Mouse (Mus musculus): Measurements from ENCODE around the gene Agbl3.

The Agbl3 gene

GRCm38 (mm10) chr6:34797887-34798286 lies 17.7 kb downstream of the Agbl3 start:
- DNase-seq: no peak

- DNase-seq: no peak
Observed at GRCm38 (mm10) chr6:34805582-34805981, 25.4 kb downstream of the Agbl3 start.

- DNase-seq: no peak
Observed at GRCm38 (mm10) chr6:34810651-34811050, 30.4 kb downstream of the Agbl3 start.

- no peak for DNase-seq
Observed at GRCm38 (mm10) chr6:34824406-34824805, 44.2 kb downstream of the Agbl3 start.

GRCm38 (mm10) chr6:34832352-34832751 lies 52.1 kb downstream of the Agbl3 start:
- DNase-seq: no peak

- DNase-seq: peak; percentile 49
Observed at GRCm38 (mm10) chr6:34861546-34862053, 81.4 kb downstream of the Agbl3 start.

GRCm38 (mm10) chr6:34862381-34862780 lies 82.1 kb downstream of the Agbl3 start:
- DNase-seq: peak; percentile 70

GRCm38 (mm10) chr6:34862791-34863403 lies 82.7 kb downstream of the Agbl3 start, which contains the start of gene Tmem140:
Gene Tmem140, plus strand, starts transcription at chr6:34863146.
- peak; percentile 69 for DNase-seq

- no peak for DNase-seq
Observed at GRCm38 (mm10) chr6:34863786-34864514, 83.7 kb downstream of the Agbl3 start.

- no peak for DNase-seq
Observed at GRCm38 (mm10) chr6:34865213-34865612, 85.0 kb downstream of the Agbl3 start.

GRCm38 (mm10) chr6:34865711-34866593 lies 85.7 kb downstream of the Agbl3 start:
- no peak for DNase-seq

GRCm38 (mm10) chr6:34866786-34867185 lies 86.6 kb downstream of the Agbl3 start:
- no peak for DNase-seq

GRCm38 (mm10) chr6:34867301-34867994 lies 87.2 kb downstream of the Agbl3 start:
- no peak for DNase-seq

- no peak for DNase-seq
Observed at GRCm38 (mm10) chr6:34867995-34868350, 87.7 kb downstream of the Agbl3 start.

GRCm38 (mm10) chr6:34868507-34869217 lies 88.4 kb downstream of the Agbl3 start:
- no peak for DNase-seq

- peak; percentile 72 for DNase-seq
Observed at GRCm38 (mm10) chr6:34869225-34869915, 89.1 kb downstream of the Agbl3 start.

GRCm38 (mm10) chr6:34870136-34870535 lies 89.9 kb downstream of the Agbl3 start:
- no peak for DNase-seq

- no peak for DNase-seq
Observed at GRCm38 (mm10) chr6:34870724-34871123, 90.5 kb downstream of the Agbl3 start.

- no peak for DNase-seq
Observed at GRCm38 (mm10) chr6:34871929-34872328, 91.7 kb downstream of the Agbl3 start.

- no peak for DNase-seq
Observed at GRCm38 (mm10) chr6:34872871-34873270, 92.6 kb downstream of the Agbl3 start.
